Mouse (Mus musculus) stomach, postnatal 0 days (tissue): Measurements from ENCODE around the gene Hip1r.

Source experiments
- CTCF ChIP-seq: IDR thresholded peaks from 2 replicates; pipeline ENCODE4 v1.5.1; 2016; ENCODE audit warnings: antibody characterized with exemption, low read depth, mild to moderate bottlenecking, moderate library complexity
- EP300 ChIP-seq: optimal IDR thresholded peaks from 2 replicates; pipeline ENCODE3; 2016; ENCODE audit warnings: antibody characterized with exemption

DNA sequence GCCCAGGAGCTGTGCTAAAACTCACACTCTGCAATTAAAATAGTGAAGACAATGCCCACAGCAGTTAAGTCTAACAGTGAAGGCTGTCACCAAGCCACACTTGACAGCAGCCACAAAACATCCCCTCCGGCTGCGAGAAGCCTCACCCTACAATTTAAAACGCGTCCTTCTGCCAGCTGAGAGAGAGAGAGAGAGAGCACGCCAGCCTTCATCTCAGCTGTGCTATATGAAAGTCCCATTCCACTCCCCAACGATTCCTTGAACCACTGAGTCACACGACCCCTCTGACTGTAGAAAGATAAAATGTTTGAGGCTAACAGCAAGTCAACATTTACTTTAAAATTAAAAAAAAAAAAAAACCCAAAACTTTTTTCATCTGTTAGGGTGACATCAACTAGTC is 55.3 kb downstream of the Hip1r start:
- TF ChIP-seq EP300, result no peak
- TF ChIP-seq CTCF, result no peak
